Mouse (Mus musculus) gastrocnemius, postnatal 14 days (tissue): ENCODE measurements around the gene Mecom. TPM values are rescaled to one million over a fixed set of nuclear protein-coding genes. Genes with fewer than 3 reads are reported as not detected.

Experiments used
- DNase-seq: peaks from one replicate; pipeline ENCODE4 v3.0.0; 2021; ENCODE audit warnings: mixed read lengths
- intact Hi-C: fragments of 180-260 bp; cut with DNase I; formaldehyde crosslinking; loops from one replicate; pipeline ENCODE4 v1.15.1; 2025; ENCODE audit warnings: low total_unique reads
- total RNA-seq, 2 experiments: library from RNA; stranded (reverse); gene quantifications; 2 replicates each; pipeline ENCODE4 v1.2.3; 2021

Mecom gene
- total RNA-seq, 2 experiments from 2014 or later, result 9.8 to 12.2 TPM

DNA sequence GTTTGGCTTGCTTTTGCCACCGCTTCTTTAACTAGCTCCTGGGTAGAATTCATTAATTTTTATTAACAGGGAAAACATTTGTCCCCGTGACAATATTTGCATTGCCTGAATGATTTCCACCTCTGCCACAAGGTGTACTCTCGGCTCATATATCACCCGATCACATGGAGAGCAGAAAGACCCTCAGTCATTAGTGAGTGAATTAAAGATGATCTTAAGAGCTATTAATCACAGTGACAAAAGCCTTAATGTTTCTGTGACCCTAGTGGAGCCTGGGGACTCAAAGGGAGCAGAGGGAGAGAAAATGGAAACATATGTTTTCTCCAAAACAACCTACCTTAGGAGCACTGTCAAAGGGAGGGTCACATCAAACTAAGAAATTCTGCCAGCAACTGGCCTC lies 261.3 kb downstream of the Mecom start:
- no peak for DNase-seq
- intact Hi-C loops, result no loop called here

DNA sequence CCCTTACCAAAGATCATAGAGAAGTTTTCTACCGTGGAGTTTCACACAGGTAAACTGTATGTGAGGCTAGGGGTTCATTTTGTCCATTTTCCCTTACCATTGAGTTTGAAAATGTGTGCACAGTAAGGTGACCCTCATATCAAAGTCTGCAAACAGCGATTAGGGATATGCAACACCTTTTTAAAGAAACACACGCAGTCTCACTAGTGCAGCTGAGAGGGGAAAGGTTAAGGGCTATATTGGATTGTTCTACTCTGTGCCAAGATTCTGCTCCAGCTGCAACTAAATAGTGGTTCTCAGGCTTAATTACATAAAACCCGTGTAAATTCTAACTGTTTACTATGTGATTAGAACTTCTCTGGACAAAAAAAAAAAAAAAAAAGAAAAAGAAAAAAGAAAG lies 263.7 kb downstream of the Mecom start:
- intact Hi-C loops, result no loop called here
- no peak for DNase-seq

DNA sequence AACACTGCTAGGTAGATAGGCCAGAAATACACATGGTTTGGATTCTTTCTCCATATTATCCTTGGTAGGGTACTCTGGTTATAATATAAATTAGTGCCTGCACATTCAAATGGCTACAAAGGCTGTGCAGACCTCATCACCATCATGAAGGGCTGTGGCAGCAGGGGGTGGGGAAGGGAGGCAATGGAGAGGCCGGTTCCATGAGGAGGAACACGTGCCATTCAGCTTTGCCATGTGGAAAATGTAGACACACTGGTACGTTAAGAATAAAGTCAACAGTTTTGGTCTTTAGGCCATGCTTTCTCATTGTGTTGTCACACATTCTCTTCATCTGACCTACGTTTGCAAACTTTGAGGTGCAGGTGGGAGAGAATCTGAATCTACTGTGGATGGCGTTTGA lies 264.2 kb downstream of the Mecom start:
- intact Hi-C loops, result no loop called here
- DNase-seq, result no peak

DNA sequence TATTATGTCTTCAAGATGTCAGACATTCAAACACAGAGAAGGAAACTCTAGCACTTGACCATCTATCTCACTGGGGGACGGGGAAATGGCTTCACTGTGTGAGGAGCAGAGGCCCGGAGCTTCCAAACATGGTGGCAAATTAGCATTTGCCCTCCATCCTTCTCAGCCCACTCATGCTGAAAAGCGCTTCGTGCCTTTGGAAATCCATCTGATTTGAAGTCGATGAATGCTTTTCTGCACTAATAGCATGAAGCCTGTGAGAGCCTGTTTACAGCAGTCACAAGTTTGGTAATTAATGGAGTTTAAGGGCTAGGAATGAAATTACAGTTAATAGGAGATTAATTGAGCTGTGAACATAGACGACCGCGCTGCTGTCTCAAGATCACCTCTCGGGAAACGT lies 270.2 kb downstream of the Mecom start:
- no peak for DNase-seq
- intact Hi-C loops, result no loop called here

DNA sequence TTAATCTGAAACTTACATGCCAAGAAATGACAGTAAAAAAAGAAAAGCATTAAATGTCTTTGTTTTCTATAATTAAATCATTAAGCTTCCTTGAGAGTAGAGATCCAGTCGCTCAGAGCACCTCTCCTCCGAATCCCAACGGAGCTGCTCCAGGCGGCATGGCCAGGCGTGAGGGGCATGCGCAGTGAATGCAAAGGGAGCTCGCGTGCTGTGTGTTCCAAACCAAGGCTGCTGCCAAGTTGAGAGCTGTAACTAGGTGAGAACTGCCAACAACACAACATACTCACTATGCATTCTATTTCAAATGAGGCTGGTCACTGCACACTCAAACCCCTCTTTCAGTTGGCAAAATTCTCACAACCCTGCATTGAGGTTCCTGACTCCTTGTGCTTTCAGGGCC lies 271.7 kb downstream of the Mecom start:
- no peak for DNase-seq
- intact Hi-C loops, result no loop called here

DNA sequence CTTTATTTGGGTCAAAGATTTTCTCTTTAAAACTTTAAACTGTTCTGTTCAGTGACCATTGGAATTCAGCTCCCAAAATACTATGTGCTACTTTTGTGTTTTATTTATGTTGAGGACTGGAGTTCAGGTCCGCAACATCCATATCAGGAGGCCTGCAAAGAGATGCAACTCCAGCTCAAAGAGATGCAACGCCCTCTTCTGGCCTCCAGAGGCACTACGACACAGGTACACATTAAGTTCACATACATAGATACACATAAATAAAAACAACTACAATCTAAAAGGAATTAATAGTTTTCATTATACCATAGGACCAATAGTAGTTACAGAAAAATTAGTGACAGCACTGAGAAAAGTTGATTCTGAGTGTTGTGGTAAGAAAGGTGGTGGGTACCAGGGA lies 278.6 kb downstream of the Mecom start:
- intact Hi-C loops, result no loop called here

DNA sequence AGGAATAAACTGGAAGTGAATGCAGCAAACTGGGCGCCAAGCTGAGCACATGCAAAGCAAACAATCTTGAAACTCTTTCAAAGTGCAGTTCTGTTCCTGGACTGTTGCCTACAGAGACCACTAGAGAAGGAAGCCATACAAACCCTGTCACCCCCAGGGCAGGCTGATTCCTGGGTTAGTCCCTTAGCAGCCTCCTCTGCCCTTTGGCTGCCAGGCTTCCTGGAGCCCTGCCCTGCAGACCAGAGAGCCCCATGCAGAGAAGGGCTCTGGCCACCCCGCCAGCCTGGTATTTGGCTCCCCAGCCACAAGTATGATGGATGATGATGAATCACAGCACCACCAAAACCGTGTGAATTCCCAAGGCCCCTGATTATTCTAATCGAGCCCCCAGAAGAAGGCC lies 286.9 kb downstream of the Mecom start:
- DNase-seq, result no peak
- intact Hi-C loops, result no loop called here

More for the DNA sequence above, 278.6 kb downstream of the Mecom start:
- no peak for DNase-seq

DNA sequence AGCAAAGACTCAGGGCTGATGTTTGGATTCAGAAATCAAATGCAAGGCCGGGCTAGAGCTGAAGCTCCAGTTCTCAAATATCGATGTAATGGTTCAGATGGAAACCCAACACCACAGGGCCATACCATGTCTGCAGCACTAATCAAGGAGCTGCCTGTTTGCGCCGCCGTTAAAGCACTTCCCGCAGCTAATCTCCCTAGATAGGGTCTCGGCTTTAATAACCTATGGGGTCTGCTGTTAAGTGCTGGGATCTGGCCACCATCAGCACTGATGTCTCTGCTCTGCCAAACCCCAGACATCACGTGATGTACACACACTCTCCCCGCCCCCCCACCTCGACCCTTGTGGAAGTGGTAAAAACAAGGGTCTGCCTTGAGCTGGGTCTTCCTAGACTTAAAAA lies 289.4 kb downstream of the Mecom start:
- no peak for DNase-seq
- intact Hi-C loops, result no loop called here

DNA sequence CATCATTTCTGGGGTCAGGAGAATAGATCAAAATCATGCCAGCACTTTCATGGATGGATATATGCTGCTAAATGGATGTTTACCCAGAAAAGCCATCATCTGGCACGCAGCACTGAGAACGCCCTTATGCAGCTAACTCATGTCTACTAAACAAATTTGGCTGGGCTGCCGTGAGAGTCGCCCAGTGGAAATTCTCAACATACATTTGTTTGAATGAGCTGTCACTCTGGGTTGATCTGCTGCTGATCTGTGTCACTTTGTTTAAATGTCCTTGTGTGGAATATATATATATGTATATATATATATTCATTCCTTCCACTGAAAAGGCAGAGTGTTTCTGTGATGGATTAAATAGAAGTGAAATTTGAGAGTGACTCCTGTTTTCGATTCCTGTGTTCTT lies 290.0 kb downstream of the Mecom start:
- intact Hi-C loops, result no loop called here
- DNase-seq, result no peak

DNA sequence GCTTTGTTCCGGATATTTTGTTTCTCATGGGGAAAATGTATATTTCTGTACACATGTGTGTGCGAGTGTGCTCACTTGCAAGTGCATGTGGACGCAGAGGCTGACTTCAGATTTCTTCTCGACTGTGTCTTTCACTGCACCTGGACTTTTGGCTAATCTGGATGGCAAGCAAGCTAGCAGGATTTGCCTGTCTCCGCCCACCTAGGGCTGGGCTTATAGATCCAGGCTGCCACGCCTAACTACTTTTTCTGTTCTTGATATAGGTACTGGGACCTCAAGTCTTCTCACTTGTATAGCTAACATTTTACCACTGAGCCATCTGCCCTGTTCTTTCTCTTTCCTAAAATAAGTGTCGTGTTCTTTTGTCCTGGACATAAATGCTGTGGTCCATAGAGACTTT lies 290.9 kb downstream of the Mecom start:
- DNase-seq, result no peak
- intact Hi-C loops, result no loop called here

DNA sequence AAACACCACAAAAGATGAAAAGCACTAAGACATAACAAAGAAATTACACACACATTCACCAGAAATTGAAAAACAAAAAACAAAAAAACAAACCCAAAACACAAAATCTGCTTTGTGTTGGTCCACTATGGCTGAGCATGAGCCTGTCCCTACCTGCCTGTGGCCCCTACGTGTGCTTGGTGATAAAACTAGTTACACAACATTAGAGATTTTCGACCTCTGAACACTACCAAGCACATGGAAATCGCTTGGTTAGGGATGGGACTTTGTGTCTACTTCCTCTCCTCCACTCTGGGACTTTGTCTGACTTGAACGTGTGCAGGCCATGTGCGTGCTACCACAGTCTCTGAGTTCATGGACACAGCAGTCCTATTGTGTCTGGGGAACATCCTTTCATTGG lies 292.0 kb downstream of the Mecom start:
- intact Hi-C loops, result no loop called here
- no peak for DNase-seq

DNA sequence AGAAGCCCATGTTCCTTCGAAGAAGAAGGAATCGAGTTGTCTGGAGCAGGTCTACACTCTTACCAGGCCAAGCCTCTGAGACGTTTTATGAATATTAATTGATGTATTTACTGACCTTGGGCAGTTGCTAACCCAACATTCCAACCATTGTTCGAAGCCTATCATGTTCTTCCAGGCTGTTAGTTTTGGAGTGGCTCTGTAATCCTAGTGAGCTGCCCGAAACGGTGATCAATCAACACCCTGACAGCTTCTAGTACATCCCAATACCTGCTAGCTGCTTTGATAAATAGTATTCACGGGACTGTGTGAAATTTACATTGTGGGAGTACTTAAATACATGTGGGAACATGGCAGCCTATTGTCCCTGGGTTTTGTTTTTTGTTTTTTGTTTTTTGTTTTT lies 293.4 kb downstream of the Mecom start:
- DNase-seq, result no peak

DNA sequence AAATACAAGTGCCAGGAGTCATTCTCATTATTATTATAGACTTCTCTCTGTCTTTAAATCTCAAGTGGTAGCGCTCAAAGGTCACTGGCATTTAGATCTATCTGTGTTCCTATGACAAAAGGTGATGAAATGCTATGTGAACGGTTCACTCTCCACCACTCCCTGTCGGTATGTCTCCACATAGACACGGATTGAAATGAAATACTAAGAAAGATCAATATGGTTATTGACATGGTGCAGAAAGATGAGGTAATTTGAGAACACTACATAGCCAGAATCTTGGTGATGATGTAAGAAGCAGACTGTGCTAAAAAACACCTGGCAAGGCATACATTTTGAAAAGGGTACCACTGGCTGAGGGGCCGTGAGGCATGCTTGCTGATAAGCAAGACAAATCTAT lies 294.1 kb downstream of the Mecom start:
- DNase-seq, result no peak
- intact Hi-C loops, result no loop called here

More for the DNA sequence above, 293.4 kb downstream of the Mecom start:
- intact Hi-C loops, result no loop called here

DNA sequence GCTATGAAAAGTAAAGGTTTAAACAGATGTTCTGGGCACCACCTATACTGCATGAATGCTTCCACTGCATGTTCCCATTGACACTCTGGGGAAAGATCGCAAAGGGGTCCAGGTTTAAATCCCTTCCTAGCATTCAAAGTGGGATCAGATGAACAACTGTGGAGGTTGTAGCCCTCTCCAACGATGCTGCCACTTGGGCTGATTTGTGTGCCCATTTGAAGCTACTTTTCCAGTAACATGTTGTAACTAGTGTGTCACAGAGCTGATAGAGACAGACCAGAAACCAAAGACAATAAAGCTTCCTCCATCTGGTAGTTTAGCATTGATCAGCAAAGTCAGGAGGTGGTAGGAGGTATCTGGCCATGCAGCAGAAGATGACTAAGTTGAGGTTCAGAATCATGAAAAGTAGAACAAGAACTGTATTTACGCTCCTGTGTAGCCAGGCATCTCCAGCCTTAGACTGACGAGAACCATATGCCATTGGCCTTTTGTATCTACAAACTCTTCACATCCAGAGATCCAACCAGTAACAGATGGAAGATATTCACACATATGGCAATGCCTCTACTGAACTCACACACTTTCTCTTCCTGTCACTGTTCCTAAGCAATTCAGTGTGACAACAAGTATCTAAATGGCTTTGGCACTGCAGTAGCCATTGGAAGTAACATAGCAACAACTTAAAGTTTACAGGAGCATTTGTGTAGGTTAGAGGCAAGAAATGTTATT lies 299.0 kb downstream of the Mecom start:
- no peak for DNase-seq
- intact Hi-C loops, result no loop called here

DNA sequence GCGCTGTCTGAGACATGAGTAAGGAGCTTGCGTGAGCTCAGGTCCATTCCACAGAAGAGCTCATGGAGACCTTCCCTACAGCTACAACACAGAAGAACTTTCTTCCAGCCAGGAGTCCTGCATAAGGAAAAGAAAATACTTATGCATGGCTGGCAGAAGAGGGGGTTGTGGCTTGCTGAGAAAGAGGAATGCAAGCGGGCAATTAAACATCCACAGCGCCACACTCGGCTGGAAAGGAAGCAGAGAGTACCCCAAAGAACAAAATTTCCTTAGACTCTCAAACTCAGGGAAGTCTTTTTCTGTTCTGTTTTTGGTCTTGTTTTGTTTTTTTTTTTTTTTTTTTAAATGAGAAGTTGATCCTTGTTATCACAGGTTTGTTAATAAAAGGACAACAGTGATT lies 300.6 kb downstream of the Mecom start:
- no peak for DNase-seq
- intact Hi-C loops, result no loop called here

DNA sequence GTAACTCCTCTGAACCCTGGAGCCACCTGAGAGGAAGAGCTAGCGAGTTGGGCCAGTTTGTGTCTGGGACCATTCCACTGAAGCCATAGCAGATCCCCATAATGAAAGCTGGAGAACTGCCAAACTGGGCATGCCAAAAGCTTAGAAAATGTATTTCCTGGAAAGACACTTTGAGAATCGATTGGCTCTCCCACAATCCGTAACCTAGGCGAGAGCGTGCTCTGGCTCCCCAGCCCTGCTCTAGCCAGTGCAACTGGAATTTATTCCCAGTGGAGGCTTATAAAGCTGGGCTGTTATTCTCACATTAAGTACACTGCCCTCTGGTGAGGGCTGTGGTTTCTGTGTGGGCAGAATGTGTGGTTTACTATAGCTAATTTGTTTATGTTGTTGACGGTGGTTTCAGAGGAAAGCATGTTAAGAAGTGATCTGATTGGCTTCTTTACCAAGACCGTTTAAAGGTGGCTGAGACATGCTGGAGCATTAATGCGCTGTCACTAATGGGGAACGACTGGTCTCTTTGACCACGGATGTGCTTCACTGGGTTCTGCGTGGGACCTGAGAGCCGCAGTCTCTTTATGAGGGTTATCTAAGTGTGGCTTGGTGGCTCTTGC lies 301.3 kb downstream of the Mecom start:
- intact Hi-C loops, result no loop called here
- no peak for DNase-seq

DNA sequence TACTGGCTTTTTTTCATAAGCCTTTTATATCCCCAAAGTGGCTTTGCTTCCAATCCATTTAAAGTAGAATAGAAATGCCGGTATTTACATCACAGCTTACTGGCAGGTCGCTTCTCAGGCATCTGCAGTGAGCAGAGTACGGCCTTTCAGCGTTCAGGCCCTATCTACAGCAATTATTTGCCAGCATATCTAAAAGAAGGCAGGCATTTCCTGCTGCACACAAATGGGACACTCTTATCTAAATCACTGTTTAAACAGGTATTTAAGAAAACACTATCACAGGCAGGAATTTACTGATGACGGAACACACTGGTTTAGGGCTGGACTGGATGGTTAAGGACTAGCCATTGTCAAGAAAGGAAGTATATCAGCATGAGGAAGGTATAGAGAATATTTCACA lies 301.9 kb downstream of the Mecom start:
- intact Hi-C loops, result no loop called here
- DNase-seq, result no peak

DNA sequence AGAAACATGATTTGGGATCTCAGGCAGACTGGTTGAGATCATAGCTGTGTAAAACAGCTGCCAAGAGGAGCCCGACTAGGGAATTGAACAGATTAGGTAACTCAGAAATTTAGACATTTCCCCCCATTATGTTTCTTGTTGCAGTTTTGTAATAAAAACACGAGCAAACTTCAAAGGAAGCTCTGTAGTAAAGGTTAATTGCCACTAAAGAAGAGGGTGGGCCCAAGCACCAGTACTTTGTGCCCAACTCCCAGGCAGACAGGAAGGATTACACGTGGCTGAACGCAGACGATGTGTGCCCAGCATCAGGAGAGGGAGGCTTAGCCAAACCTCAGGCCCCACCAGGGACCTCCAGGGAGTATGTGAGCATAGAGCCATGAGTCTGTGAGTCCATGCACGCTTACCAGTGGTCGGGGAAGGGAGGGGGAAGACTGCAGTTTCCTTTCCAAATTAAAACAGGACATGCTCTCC lies 303.4 kb downstream of the Mecom start:
- DNase-seq, result peak; percentile 32
- intact Hi-C loops, result no loop called here

DNA sequence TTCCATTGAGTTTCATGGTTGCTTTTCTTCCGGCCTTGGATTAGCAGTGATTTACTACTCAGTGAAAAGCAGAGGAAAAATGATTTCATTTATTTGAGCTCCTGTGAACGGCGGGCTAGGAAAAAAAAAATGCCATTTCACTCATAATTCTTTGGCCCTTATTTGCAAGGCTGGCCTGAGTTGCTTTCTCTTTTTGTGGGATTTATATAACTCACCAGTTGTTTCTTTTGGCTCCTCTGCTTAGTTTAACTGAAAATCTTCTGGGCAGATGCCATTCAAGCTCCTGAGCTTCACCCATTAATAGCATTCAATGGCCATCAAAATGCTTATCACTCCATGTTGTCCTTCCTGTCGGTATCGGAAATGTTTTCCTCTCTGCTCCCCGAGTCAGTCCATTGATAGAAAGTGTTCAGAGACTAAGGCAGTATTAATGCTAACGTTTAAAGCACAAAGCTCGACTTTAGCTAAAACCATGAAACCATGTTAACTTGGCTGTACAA lies 304.0 kb downstream of the Mecom start:
- intact Hi-C loops, result no loop called here
- DNase-seq, result no peak

DNA sequence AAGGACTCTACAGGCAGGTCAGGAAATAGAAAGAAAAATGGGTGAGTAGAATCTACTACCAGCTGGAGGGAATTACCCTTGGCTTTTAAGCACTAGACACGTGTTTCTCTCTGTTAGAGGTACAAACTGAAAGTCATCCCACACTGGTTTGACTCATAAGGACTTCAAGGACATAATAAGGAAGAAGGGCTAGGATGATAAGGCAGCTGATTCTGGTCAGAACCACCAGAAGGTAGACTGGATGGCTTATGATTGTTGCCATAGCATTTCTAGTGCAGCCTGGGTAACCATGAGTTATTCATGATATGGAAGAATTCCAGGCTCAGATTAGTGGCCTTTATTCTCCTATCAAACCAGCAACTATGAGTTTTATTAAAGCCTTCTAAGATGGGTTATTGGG lies 308.4 kb downstream of the Mecom start:
- intact Hi-C loops, result no loop called here
- no peak for DNase-seq

DNA sequence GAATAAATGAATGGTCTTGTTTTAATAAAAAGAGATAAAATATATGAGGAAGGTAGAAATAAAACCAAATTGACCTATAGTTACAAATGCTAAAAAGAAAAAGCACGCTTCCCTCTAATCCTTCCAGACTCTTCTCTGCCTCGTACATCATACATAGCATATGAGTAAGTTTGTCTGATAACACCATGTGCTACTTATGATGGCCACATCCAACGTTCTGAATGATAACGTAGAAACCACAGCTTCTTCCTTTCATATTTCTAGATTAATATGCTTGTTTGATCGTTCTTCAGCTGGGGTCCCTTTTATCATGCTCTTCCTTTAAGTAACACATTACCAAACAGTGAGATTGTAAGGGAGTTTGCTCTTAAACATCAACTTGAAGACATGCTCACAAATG lies 310.3 kb downstream of the Mecom start:
- DNase-seq, result no peak
- intact Hi-C loops, result no loop called here
